Mouse (Mus musculus) macrophage (primary cell): ENCODE results near the gene Plcb2. TPM values are rescaled to one million over a fixed set of nuclear protein-coding genes. Genes with fewer than 3 reads are reported as not detected.

Experiments used
- H3K27ac ChIP-seq: fragments of 350-480 bp; formaldehyde crosslinking; 2 replicates; pipeline ENCODE4 v1.9.0; 2021
- H3K36me3 ChIP-seq: fragments of 350-480 bp; formaldehyde crosslinking; 2 replicates; pipeline ENCODE4 v1.9.0; 2021; ENCODE audit errors: inconsistent target
- H3K4me3 ChIP-seq: fragments of 350-480 bp; formaldehyde crosslinking; 2 replicates; pipeline ENCODE4 v1.9.0; 2021; ENCODE audit errors: inconsistent target
- H3K79me2 ChIP-seq: fragments of 350-480 bp; formaldehyde crosslinking; 2 replicates; pipeline ENCODE4 v1.9.0; 2021; ENCODE audit errors: inconsistent target
- WGBS: methylation state at CpG from one replicate; pipeline ENCODE4 v1.1.7; 2026; ENCODE audit warnings: inconsistent platforms; ENCODE audit not compliant: missing documents; 5-methylcytosine and 5-hydroxymethylcytosine counted together
- polyA plus RNA-seq: library from polyadenylated mRNA; stranded (reverse); fragments of 250-400 nt; gene quantifications from 3 replicates; pipeline ENCODE4 v1.2.4, GENCODE M21; 2018; ENCODE audit warnings: inconsistent platforms

Plcb2 gene
- polyA plus RNA-seq, 1 experiment from 2014 or later: 23.1 TPM

DNA sequence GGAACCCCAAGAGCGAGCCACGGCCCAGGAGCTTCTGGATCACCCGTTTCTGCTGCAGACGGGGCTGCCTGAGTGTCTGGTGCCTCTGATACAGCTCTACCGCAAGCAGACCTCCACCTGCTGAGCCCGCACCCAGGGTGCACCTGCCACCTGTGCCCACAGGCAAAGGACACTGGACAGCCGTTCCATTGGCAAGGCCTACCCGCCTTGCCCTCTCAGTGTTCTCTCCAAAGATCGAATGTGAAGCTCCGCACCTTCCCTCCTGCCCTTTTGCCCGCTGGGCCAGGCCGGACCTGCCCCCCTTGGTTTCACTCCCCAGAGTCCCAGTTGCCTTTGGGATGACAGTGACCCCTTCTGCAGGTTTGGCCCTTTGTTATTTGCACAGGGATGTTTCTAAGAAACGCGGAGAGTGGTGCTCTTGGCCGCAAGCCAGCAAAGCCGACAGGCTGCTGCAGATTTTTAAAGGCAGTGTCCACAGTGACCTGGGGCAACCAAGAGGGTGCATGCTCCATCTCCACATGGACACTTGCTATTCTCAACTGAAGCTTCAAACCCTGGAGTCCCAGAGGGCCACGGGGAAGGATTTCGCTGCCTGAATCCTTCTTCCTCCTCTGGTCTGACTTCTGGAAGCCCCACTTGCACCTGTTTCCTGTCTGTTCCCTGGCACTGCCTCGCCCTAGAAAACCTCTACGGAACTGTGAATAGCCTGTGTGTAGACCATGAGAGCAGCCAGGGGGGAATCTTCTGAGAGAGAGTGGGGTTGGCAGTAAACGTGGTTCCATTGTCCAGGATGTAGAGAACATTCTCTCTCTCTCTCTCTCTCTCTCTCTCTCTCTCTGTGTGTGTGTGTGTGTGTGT, 31.6 kb downstream of the Plcb2 start:
- no peaks in the 10 kb centered on the region for H3K79me2 ChIP-seq
- H3K36me3 ChIP-seq: no peaks in the 10 kb centered on the region
- no peak overlapping the region for H3K27ac ChIP-seq
- H3K4me3 ChIP-seq: no peak overlapping the region
- 42% methylated on average over 21 of the region's 21 CpGs for WGBS

DNA sequence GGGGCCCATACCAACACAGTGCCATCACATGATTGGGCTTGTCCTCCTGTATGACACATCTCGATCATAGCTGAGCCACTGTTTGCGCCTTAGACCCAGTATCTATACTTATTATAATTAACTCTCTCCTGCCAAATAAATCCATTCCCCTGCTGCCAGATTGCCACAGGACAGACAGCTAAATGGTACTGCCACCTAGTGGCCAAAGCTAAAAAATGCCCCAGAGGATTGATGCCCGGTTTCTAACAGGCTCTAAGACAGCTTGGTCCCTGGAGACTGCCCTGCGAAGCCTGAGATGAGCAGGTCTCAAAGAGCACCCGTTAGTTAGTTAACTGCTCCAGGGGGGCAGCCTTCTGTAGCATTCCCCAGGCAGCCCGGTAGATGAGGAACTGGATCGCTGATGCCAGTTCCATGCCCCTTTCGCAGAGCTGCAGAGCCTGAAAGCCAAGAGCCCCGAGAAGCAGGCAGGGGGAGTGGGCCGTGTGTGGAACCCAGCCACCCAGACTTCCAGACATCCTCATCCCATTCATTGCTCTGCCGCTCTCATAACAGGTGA, 32.5 kb downstream of the Plcb2 start:
- 32% methylated on average over 11 of the region's 11 CpGs for WGBS
- Histone ChIP-seq H3K4me3 (no peak overlapping the region), H3K36me3 (no peaks in the 10 kb centered on the region), H3K27ac (no peak overlapping the region), H3K79me2 (no peaks in the 10 kb centered on the region)

DNA sequence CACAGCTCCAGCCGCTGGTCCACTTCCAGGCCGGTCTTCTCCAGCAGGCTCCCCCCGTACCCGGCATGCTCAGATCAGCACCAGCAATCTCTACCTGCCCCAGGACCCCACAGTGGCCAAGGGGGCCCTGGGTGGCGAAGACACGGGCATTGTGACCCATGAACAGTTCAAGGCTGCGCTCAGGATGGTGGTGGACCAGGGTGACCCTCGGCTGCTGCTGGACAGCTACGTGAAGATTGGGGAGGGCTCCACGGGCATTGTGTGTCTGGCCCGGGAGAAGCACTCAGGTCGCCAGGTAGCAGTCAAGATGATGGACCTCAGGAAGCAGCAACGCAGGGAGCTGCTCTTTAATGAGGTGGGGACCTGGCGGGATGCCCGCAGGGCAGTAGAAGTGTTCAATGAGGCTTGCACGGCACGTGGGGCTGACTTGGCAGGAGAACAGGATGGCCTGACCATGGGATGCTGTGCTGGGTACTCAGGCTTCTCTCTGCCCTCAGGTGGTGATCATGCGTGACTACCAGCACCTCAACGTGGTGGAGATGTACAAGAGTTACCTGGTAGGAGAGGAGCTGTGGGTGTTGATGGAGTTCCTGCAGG, 34.8 kb downstream of the Plcb2 start:
- 88% methylated on average over 19 of the region's 19 CpGs for WGBS
- no peaks in the 10 kb centered on the region for H3K79me2 ChIP-seq
- H3K36me3 ChIP-seq: no peaks in the 10 kb centered on the region
- H3K4me3 ChIP-seq: no peak overlapping the region
- H3K27ac ChIP-seq: no peak overlapping the region

DNA sequence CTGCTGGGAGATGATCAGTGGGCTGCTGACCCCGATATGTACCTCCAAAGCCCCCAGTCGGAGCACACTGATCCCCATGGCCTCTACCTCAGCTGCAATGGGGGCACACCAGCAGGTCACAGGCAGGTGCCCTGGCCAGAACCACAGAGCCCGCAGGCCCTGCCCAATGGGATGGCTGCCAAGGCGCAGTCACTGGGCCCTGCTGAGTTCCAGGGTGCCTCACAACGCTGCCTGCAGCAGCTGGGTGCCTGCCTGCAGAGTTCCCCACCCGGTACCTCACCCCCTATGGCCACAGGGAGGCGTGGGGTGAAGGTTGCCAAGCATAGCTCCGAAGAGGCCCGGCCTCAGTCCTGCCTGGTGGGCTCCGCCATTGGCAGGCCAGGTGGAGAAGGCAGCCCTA, 38.4 kb downstream of the Plcb2 start:
- Histone ChIP-seq H3K4me3 (no peak overlapping the region), H3K36me3 (no peaks in the 10 kb centered on the region), H3K79me2 (no peaks in the 10 kb centered on the region), H3K27ac (no peak overlapping the region)
- WGBS: 81% methylated on average over 10 of the region's 10 CpGs

DNA sequence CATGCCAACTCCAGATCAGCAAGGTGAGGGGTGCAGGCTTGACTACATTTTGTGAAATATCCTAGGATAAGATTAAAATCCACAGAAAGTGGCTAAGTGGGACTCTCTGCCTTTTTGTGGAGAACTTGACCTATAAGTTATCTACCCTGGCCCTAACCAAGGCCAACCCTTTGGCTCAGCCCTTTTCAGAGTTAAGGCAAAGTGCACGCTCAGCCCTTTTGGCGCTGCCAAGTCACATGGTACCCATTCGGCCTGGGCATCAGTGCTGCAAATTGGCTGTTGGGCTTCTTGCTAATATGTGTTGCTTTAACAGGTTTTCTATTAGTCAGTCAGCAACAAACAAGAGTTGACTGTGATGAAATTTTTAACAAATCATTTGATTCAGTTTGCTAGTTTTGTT, 40.4 kb downstream of the Plcb2 start:
- no peaks in the 10 kb centered on the region for H3K79me2 ChIP-seq
- H3K36me3 ChIP-seq: no peaks in the 10 kb centered on the region
- WGBS: 89% methylated on average over 3 of the region's 3 CpGs
- H3K27ac ChIP-seq: no peak overlapping the region
- no peak overlapping the region for H3K4me3 ChIP-seq

DNA sequence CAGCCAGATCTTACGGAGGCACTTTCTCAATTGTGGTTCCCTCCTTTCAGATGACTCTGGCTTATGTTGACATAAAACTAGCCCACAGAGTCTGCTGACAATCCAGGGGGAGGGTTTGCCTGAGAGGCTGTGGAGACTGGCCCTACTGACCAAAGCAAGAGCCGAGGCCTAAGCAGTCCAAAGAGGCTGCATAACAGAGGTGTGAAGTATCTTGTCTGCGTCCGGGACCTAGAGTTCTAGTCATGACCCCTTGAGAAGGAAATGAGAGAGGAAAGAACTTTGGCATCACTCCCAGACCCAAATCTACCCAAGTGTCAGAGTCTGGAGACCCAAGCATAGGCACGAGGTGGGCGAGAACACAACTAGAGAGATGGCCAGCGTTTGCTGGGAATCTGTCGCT, 41.5 kb downstream of the Plcb2 start:
- no peaks in the 10 kb centered on the region for H3K36me3 ChIP-seq
- H3K4me3 ChIP-seq: no peak overlapping the region
- 52% methylated on average over 8 of the region's 8 CpGs for WGBS
- H3K27ac ChIP-seq: no peak overlapping the region
- no peaks in the 10 kb centered on the region for H3K79me2 ChIP-seq

DNA sequence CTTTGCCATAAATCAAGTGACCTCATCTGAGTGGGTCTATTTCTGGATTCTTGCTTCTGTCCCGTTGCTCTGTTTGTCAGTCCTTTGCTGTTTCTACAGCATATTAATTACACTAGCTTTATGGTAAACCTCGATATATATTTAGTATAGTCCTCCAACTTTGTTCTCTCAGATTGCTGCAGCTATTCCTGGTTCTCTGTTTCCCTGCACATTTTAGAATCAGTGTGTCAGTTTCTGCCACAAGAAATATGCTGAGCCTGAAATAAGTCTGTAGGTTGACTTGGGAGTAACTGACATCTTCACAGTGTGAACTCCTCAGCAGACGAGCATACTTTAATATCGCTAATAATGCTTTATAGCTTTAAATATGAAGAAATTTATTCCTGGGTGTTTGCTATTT, 43.1 kb downstream of the Plcb2 start:
- Histone ChIP-seq H3K36me3 (no peaks in the 10 kb centered on the region), H3K79me2 (no peaks in the 10 kb centered on the region), H3K4me3 (no peak overlapping the region), H3K27ac (no peak overlapping the region)
- WGBS: 79% methylated on average over 4 of the region's 4 CpGs

DNA sequence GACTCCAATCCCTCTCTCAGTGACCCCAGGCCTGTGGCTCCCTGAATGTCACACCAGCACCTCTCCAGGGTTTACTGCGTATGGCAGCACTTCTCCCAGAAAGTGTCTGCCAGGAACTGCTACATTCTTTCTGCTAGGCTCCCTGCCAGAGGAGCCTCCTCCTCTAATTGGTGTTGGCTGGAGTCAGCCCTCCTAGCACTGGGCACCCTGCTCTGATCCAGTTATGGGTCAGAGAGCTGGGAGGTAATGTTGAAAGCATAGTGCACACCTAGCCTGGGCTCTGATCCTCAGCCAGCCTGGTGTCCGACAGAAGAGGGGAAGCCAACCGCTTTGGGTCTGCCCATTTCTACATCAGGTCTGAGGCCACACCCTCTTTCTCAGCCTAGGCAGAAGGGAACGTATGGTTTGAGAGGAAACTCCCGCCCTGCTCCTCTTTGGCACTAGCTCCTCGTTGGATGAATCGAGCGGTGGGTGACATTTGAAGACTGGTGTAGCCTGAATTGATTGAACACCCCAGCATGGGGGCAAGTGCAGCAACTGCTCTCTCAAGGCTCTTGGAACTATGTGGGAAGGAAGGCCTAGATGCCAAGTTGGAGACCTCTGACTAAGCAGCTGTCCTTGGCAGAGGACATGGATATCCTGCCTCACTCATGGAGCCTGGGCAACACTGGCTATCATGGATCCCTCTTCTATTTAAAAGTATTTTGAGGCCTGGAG, 45.5 kb downstream of the Plcb2 start:
- H3K79me2 ChIP-seq: no peaks in the 10 kb centered on the region
- no peaks in the 10 kb centered on the region for H3K36me3 ChIP-seq
- no peak overlapping the region for H3K27ac ChIP-seq
- 68% methylated on average over 8 of the region's 8 CpGs for WGBS
- H3K4me3 ChIP-seq: no peak overlapping the region

DNA sequence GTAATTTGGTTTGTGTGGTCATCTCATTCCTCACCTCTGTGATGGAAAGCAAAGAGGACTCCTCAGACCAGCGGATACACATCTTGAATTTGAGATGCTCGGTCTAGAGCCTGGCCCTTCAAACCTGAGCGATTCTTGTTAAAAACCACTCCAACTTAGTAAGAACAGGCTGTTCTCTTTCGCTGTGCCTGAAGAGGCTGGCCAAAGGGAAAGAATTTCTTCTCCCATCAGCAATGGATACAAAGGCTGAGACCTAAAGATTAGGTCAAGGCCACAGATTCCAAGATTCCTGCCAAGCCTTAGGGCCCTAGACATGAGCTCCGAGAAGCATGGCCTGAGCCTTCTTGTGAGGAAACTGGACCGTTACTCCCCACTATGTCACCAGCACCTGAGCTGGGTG, 47.3 kb downstream of the Plcb2 start:
- Histone ChIP-seq H3K79me2 (no peaks in the 10 kb centered on the region), H3K4me3 (no peak overlapping the region), H3K36me3 (no peaks in the 10 kb centered on the region), H3K27ac (no peak overlapping the region)
- WGBS: 96% methylated on average over 6 of the region's 6 CpGs

DNA sequence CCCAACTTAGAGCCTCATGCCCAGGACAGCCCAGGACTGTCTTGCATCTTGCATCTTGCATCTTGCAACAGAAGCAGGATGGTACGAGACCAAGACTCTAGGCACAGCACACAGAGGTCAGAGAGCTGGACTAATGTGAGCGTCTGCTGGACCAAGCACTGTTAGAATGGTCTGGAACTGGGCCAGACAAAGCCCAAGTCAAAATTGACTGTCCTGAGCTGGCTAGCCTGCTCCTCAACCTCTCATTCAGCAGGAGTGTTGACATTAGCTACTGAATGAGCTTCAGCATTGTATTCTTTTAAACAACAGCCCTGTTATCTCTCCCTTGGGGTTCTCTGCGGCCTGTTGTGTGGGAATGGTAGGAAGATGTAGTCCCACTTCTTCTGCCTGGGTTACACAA, 48.7 kb downstream of the Plcb2 start:
- WGBS: 97% methylated on average over 3 of the region's 3 CpGs
- Histone ChIP-seq H3K27ac (no peak overlapping the region), H3K79me2 (no peaks in the 10 kb centered on the region), H3K4me3 (no peak overlapping the region), H3K36me3 (no peaks in the 10 kb centered on the region)

DNA sequence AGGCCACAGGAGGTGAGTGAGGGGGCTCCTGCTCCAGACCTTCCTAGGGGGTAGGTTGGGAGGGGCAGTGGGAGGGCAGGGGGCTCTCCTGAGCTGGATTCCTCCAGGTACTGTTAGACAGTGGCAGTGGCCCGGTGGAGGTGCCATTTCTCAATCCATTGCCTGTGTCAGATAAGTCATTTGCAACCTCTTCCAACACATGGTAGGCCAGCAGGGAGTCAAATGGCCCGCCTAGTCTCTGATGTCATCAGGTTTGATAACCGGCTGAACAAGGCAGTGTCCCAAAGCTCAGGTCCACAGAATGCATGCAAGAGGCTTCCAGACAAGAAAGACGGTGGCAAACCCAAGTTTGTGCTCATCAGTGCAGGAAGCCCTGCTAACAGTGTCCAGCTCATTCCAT, 50.4 kb downstream of the Plcb2 start:
- Histone ChIP-seq H3K36me3 (no peaks in the 10 kb centered on the region), H3K27ac (no peak overlapping the region), H3K4me3 (no peak overlapping the region), H3K79me2 (no peaks in the 10 kb centered on the region)
- 61% methylated on average over 4 of the region's 4 CpGs for WGBS

DNA sequence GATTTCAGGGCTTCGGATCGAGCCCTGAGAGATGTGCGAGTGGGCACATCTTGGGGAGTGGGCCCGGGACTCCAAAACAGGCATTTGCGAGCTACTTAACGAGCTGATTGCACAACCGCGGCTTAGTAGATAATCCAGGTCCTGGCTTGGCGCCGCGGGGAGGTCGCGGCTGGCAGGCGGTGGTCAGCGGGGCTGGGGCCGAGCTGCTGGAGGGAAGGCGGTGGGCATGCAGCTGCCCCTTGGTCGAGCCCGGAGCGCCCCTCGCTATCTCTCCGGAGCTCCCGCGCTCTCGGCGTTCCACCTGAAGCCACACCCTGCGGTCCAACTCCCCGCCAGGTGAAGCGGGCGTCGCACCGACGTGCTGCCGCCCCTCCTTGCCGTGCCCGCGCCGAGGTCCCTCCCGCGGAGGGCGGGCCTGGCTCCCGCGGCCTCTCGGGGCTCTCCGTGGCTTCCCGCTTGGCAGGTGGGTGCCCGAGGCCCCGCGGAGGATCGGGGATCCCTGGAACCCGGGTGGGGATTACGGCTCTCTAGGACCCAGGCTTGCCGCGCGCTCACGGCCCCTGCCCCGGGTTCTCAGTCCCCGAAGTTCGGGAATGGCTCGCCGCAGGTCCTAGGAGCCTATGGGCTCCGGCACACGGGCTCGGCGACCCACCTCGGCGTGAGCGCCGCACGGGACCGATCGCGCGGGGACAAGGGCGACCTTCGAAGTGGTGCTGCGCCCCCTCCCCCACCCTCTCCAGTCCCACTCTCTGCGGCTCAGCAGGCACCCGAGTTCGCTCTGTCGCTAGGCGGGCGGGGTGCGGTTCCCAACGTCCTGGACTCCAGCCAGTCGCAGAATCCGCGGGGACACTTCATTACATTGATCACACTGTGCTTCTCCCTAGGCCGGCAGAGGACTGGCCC, 51.1 kb downstream of the Plcb2 start:
- no peak overlapping the region for H3K4me3 ChIP-seq
- H3K36me3 ChIP-seq: no peaks in the 10 kb centered on the region
- H3K79me2 ChIP-seq: no peaks in the 10 kb centered on the region
- no peak overlapping the region for H3K27ac ChIP-seq
- WGBS: 5% methylated on average over 83 of the region's 89 CpGs

DNA sequence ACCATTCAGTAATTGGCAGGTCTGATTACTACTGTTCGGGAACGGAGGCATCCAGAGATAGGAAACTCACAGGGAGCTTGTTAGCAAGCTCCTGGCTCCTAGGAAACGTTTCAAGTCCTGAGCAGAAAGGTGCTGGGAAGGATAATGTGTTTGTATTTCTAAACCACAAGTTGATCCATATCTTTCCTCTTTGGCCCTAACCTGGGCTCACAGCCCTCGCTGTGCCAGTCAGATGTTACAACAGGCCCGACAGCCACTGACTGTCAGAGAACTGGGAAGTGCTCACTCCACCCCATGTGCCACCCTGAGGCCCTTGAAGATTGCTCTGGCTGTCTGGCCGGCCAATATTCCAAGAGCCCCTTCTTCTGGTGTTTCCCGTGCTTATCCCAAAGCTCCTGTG, 53.7 kb downstream of the Plcb2 start:
- 62% methylated on average over 7 of the region's 7 CpGs for WGBS
- Histone ChIP-seq H3K79me2 (no peaks in the 10 kb centered on the region), H3K27ac (no peak overlapping the region), H3K36me3 (no peaks in the 10 kb centered on the region), H3K4me3 (no peak overlapping the region)
